Mouse (Mus musculus) intestine, embryonic 14.5 days (tissue): ENCODE data around the gene Olfr1243. TPM values are rescaled to one million over a fixed set of nuclear protein-coding genes. Genes with fewer than 3 reads are reported as not detected.
"Not testable (repeated sequence)": the region's sequence is repeated elsewhere in the genome, so short reads cannot be mapped to it uniquely, and the experiment has no call there.

Source experiments
- ATAC-seq: fragments of 200-750 bp; cut with Nextera tagmentation; replicated peaks from 2 replicates; pipeline ENCODE4 v1.8.0; 2017; ENCODE audit warnings: low read depth, moderate number of reproducible peaks, moderate TSS enrichment, moderate library complexity; ENCODE audit not compliant: low FRiP score, low TSS enrichment
- DNase-seq: peaks from one replicate; pipeline ENCODE4 v3.0.0-alpha.2; 2018; ENCODE audit warnings: low spot score
- H3K27ac ChIP-seq: fragments of 300-500 bp; sonication (generic); 2 replicates; pipeline ENCODE4 v1.5.1; 2014; ENCODE audit warnings: low read depth, mild to moderate bottlenecking, control low read depth
- H3K27me3 ChIP-seq: fragments of 300-500 bp; sonication (generic); replicated peaks from 2 replicates; pipeline ENCODE4 v1.6.1; 2014; ENCODE audit warnings: low read length, control low read depth; ENCODE audit not compliant: control insufficient read depth, insufficient read depth
- H3K36me3 ChIP-seq: fragments of 300-500 bp; sonication (generic); 2 replicates; pipeline ENCODE4 v1.6.1; 2014; ENCODE audit warnings: low read length, control low read depth; ENCODE audit not compliant: control insufficient read depth, insufficient read depth
- H3K4me1 ChIP-seq: fragments of 300-500 bp; sonication (generic); replicated peaks from 2 replicates; pipeline ENCODE4 v1.6.1; 2014; ENCODE audit warnings: low read length, control low read depth, mixed read lengths; ENCODE audit not compliant: control insufficient read depth, insufficient read depth
- H3K4me2 ChIP-seq: fragments of 300-500 bp; sonication (generic); 2 replicates; pipeline ENCODE4 v1.6.1; 2014; ENCODE audit warnings: low read length
- H3K4me3 ChIP-seq: fragments of 300-500 bp; sonication (generic); 2 replicates; pipeline ENCODE4 v1.5.1; 2014; ENCODE audit warnings: low read depth, low read length, control low read depth, mixed read lengths
- H3K9ac ChIP-seq: fragments of 300-500 bp; sonication (generic); 2 replicates; pipeline ENCODE4 v1.6.1; 2014; ENCODE audit warnings: mild to moderate bottlenecking, low read length
- H3K9me3 ChIP-seq: fragments of 300-500 bp; sonication (generic); 2 replicates; pipeline ENCODE4 v1.6.1; 2016; ENCODE audit warnings: low read length, control low read depth; ENCODE audit not compliant: control insufficient read depth
- WGBS: fragments of 180-500 bp; shearing (Covaris S2); extraction: QIAGEN DNeasy Blood & Tissue Kit; methylation state at CpG from one replicate; pipeline ENCODE4 v1.1.7; 2014; 5-methylcytosine and 5-hydroxymethylcytosine counted together
- polyA plus RNA-seq: library from polyadenylated mRNA; unstranded; fragments of >200 nt; fragmentation: Nextera tagmentation; extraction: Ambion mirVana; gene quantifications from 2 replicates; pipeline ENCODE4 v1.2.1, GENCODE M21; 2014

Olfr1243 gene
- not detected in 2 replicates for polyA plus RNA-seq

GRCm38 (mm10) chr2:89531387-89531786 lies at the start of gene Olfr1243:
Olfr1243 (minus strand) TSS chr2:89531487.
- H3K4me2 ChIP-seq, result no peak within 1 kb of the TSS
- H3K4me1 ChIP-seq, result no peaks in the 10 kb centered on the region
- WGBS, result 85% methylated on average over 1 of the region's 1 CpGs
- H3K9ac ChIP-seq, result no peak within 1 kb of the TSS
- DNase-seq (no peak), ATAC-seq (no peak)
- H3K27ac ChIP-seq, result no peak within 1 kb of the TSS
- no peaks in the 10 kb centered on the region for H3K27me3 ChIP-seq
- H3K36me3 ChIP-seq, result no peaks in the 10 kb centered on the region
- H3K4me3 ChIP-seq, result no peak within 1 kb of the TSS
- H3K9me3 ChIP-seq, result no peaks in the 10 kb centered on the region

- no peak for DNase-seq
- H3K4me3 ChIP-seq, result no peak within 1 kb of the TSS
- WGBS, result 90% methylated on average over 1 of the region's 1 CpGs
- H3K36me3 ChIP-seq, result no peaks in the 10 kb centered on the region
- H3K27me3 ChIP-seq, result no peaks in the 10 kb centered on the region
- H3K9ac ChIP-seq, result no peak within 1 kb of the TSS
- H3K4me2 ChIP-seq, result no peak within 1 kb of the TSS
- no peaks in the 10 kb centered on the region for H3K4me1 ChIP-seq
- ATAC-seq, result no peak
- H3K9me3 ChIP-seq, result no peaks in the 10 kb centered on the region
- no peak within 1 kb of the TSS for H3K27ac ChIP-seq
These were observed 47.1 kb upstream of the Olfr1243 start, which contains the start of gene Olfr1245 for GRCm38 (mm10) chr2:89578347-89578746. Olfr1245 (minus strand) TSS chr2:89578447.

- H3K9ac ChIP-seq, ATAC-seq, H3K4me1 ChIP-seq, H3K9me3 ChIP-seq, H3K36me3 ChIP-seq, H3K4me2 ChIP-seq, H3K27me3 ChIP-seq, H3K4me3 ChIP-seq, H3K27ac ChIP-seq, DNase-seq: not testable (repeated sequence)
- 74% methylated on average over 2 of the region's 2 CpGs for WGBS
These were observed 31.4 kb upstream of the Olfr1243 start for GRCm38 (mm10) chr2:89562706-89563105.

- no peaks in the 10 kb centered on the region for H3K4me1 ChIP-seq
- H3K27ac ChIP-seq, result no peak overlapping the region
- H3K36me3 ChIP-seq, result no peaks in the 10 kb centered on the region
- no peaks in the 10 kb centered on the region for H3K9me3 ChIP-seq
- DNase-seq, result no peak
- H3K27me3 ChIP-seq, result no peaks in the 10 kb centered on the region
- no peak overlapping the region for H3K4me3 ChIP-seq
- no peak overlapping the region for H3K4me2 ChIP-seq
- ATAC-seq, result no peak
- WGBS, result 54% methylated on average over 2 of the region's 2 CpGs
- H3K9ac ChIP-seq, result no peak overlapping the region
These were observed 13.2 kb upstream of the Olfr1243 start for GRCm38 (mm10) chr2:89544516-89544915.

- no peaks in the 10 kb centered on the region for H3K4me1 ChIP-seq
These were observed 8.6 kb upstream of the Olfr1243 start for GRCm38 (mm10) chr2:89539923-89540322.

GRCm38 (mm10) chr2:89498235-89498634 lies 33.1 kb downstream of the Olfr1243 start, which contains the start of gene Olfr1242:
Olfr1242 (minus strand) TSS chr2:89498335.
- Histone ChIP-seq H3K27ac (no peak within 1 kb of the TSS), H3K36me3 (no peaks in the 10 kb centered on the region), H3K9me3 (no peaks in the 10 kb centered on the region), H3K4me1 (no peaks in the 10 kb centered on the region), H3K4me2 (no peak within 1 kb of the TSS), H3K9ac (no peak within 1 kb of the TSS), H3K27me3 (no peaks in the 10 kb centered on the region), H3K4me3 (no peak within 1 kb of the TSS)
- 78% methylated on average over 1 of the region's 1 CpGs for WGBS
- DNase-seq (no peak), ATAC-seq (no peak)

More at GRCm38 (mm10) chr2:89539923-89540322, 8.6 kb upstream of the Olfr1243 start:
- H3K9me3 ChIP-seq, result no peaks in the 10 kb centered on the region
- no peak overlapping the region for H3K4me2 ChIP-seq
- WGBS, result 65% methylated on average over 1 of the region's 1 CpGs
- H3K27me3 ChIP-seq, result no peaks in the 10 kb centered on the region
- no peak overlapping the region for H3K27ac ChIP-seq
- no peaks in the 10 kb centered on the region for H3K36me3 ChIP-seq
- ATAC-seq (no peak), DNase-seq (no peak)
- H3K4me3 ChIP-seq, result no peak overlapping the region
- H3K9ac ChIP-seq, result no peak overlapping the region

- ATAC-seq (no peak), DNase-seq (no peak)
- Histone ChIP-seq H3K9ac (no peak within 1 kb of the TSS), H3K4me3 (no peak within 1 kb of the TSS), H3K4me1 (no peaks in the 10 kb centered on the region), H3K27me3 (no peaks in the 10 kb centered on the region), H3K9me3 (no peaks in the 10 kb centered on the region), H3K36me3 (no peaks in the 10 kb centered on the region), H3K4me2 (no peak within 1 kb of the TSS), H3K27ac (no peak within 1 kb of the TSS)
These were observed 44.3 kb downstream of the Olfr1243 start, which contains the start of gene Olfr1241 for GRCm38 (mm10) chr2:89487026-89487425. Olfr1241 (minus strand) TSS chr2:89487126.

Other genes starting within 250 kb of the Olfr1243 start
- gene Olfr1229, start 243.5 kb downstream of the Olfr1243 start, polyA plus RNA-seq, result not detected in 2 replicates
- gene Olfr1230, start 234.2 kb downstream of the Olfr1243 start, polyA plus RNA-seq, result not detected in 2 replicates
- gene Olfr1231, start 224.4 kb downstream of the Olfr1243 start, polyA plus RNA-seq, result not detected in 2 replicates
- not detected in 2 replicates for gene Olfr1232, start 201.8 kb downstream of the Olfr1243 start, polyA plus RNA-seq
- not detected in 2 replicates for gene Olfr1233, start 189.1 kb downstream of the Olfr1243 start, polyA plus RNA-seq
- not detected in 2 replicates for gene Olfr1234, start 166.6 kb downstream of the Olfr1243 start, polyA plus RNA-seq
- gene Olfr1238, start 121.8 kb downstream of the Olfr1243 start, polyA plus RNA-seq, result not detected in 2 replicates
- gene Olfr1239, start 111.1 kb downstream of the Olfr1243 start, polyA plus RNA-seq, result not detected in 2 replicates
- not detected in 2 replicates for gene Olfr1240, start 88.5 kb downstream of the Olfr1243 start, polyA plus RNA-seq
- not detected in 2 replicates for gene Olfr1241, start 44.4 kb downstream of the Olfr1243 start, polyA plus RNA-seq
- not detected in 2 replicates for gene Olfr1242, start 33.2 kb downstream of the Olfr1243 start, polyA plus RNA-seq
- gene Olfr1245, start 47.0 kb upstream of the Olfr1243 start, polyA plus RNA-seq, result not detected in 2 replicates
- not detected in 2 replicates for gene Olfr1246, start 61.7 kb upstream of the Olfr1243 start, polyA plus RNA-seq
- not detected in 2 replicates for gene Olfr1247, start 82.6 kb upstream of the Olfr1243 start, polyA plus RNA-seq
- not detected in 2 replicates for gene Olfr1248, start 86.8 kb upstream of the Olfr1243 start, polyA plus RNA-seq
- gene Olfr1249, start 103.5 kb upstream of the Olfr1243 start, polyA plus RNA-seq, result not detected in 2 replicates
- gene Olfr1250, start 130.0 kb upstream of the Olfr1243 start, polyA plus RNA-seq, result not detected in 2 replicates
- not detected in 2 replicates for gene Olfr1251, start 140.4 kb upstream of the Olfr1243 start, polyA plus RNA-seq
- not detected in 2 replicates for gene Olfr1252, start 193.5 kb upstream of the Olfr1243 start, polyA plus RNA-seq
- gene Olfr1253, start 225.6 kb upstream of the Olfr1243 start, polyA plus RNA-seq, result not detected in 2 replicates